Mouse (Mus musculus) stomach, postnatal 0 days (tissue): ENCODE results near the gene Dctn1.

ENCODE experiments used
- CTCF ChIP-seq: IDR thresholded peaks from 2 replicates; pipeline ENCODE4 v1.5.1; 2016; ENCODE audit warnings: antibody characterized with exemption, low read depth, mild to moderate bottlenecking, moderate library complexity
- EP300 ChIP-seq: optimal IDR thresholded peaks from 2 replicates; pipeline ENCODE3; 2016; ENCODE audit warnings: antibody characterized with exemption

DNA sequence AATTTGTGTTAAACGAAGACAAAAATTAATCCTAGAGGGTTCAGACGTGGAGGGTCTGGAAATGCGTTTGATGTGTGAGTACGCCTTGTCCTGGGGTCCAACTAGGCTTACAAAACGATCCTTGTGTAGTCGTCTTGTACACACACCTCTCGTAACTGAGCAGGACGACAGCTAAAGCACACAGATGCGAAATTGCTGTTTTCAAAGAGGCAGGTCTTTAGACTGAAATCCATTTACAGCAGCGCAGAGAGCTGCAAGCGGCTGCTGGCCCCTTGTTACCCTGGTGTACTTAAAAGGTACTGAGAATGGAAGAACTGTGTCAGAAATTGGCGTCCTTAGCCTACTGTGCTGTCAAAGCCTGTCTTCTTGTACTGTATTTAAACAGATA lies 517 bp downstream of the Dctn1 start:
- TF ChIP-seq CTCF (no peak), EP300 (no peak)
